Mouse (Mus musculus): Measurements from ENCODE around the gene Ctns.

Ctns gene

GRCm38 (mm10) chr11:73194444-73194843, 4.4 kb downstream of the Ctns start:
- DNase-seq (ENCODE audit: low spot score): no peak

DNA sequence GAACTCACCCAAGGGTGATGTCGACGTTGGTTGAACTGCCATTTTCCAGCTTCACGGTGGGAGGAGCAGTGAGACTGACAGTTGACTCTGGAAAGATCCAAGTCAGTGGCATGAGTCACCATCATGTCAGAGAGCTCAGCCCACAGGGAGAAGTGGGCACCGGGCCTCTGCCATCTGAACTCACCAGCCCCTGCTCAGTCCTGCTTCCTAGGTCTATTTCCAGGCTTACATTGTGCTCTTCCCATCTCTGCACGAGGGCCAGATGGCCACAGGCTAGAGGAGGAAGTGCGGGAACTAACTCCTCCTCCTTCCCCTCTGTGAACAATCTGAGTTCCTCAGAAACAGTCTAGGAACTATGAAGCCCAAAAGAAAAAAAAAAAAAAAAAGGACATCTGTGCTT, 5.8 kb downstream of the Ctns start:
- no peak for DNase-seq (ENCODE audit: low spot score)

DNA sequence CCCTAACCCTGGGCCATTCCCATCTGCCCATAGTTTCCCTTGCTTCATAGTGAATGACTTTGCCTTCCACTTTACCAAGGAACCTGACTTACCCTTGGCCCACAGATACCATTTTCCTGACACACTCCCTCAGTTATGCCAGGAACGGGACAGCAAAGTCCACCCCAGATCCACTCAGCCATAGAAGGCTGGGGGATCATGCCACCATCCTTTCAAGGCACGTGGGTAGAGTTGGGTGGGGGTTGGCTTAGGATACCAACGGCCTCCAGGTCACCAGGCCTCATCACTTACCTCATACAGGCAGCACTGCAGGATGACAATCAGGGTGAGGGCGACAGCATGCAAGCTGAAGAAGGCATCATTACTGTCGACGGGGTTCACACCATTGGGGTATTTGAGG, 11.6 kb downstream of the Ctns start:
- no peak for DNase-seq (ENCODE audit: low spot score)

DNA sequence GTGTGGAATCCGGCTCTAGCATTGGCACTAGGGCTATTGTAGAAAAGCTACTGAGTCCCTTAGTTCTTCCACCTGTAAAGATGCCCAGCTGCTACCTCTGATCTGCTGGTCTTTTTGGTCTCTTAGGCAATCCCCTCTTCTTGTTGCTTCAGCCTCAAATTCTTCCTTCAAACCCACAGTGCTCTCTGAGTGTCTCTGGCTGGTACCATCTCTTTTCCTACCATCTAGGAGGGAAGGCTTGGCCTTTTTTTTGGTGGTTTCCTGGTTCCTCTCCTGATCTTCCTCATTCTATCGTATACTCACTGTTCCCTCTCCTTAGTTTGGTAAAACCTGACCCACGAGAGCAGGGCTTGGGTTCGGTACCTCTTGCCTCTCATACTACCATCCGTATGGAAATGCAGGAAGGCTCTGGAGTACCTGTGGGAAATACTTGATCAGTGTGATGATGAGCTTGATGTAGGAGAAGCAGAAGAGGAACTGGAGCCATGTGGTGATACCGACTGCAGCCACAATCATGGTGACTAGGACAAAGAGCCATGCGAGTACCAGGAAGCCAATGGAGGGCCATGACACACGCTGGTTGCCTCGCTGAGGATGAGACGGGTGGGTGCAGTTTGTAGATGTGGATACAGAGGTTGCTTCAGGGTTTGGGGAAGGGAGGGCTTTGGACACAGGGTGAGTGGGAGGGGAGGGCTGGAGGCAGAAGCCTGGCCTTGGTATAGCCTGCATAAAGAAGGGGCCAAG, 12.8 kb downstream of the Ctns start:
- DNase-seq (ENCODE audit: low spot score): no peak

GRCm38 (mm10) chr11:73177895-73178294, 20.9 kb downstream of the Ctns start:
- DNase-seq (ENCODE audit: low spot score): no peak

DNA sequence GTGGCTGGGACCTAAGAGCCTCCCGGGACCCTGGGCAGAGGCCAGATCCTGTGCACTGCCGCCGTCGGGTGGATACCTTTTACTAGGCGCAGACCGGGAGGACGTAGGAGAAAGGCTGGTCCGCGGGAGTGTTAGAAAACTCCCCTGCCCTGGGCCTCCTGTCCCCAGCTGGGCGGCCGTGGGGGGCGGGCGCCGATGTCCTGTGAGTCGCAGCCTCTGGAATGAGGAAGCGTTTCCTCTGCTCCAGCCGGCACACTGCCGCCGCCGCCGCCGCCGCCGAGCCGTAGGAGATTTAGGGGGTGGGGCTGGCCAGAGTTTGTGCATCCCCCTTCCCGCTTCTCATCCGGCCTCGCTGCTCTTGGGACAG, 21.4 kb downstream of the Ctns start:
- DNase-seq (ENCODE audit: low spot score): no peak

DNA sequence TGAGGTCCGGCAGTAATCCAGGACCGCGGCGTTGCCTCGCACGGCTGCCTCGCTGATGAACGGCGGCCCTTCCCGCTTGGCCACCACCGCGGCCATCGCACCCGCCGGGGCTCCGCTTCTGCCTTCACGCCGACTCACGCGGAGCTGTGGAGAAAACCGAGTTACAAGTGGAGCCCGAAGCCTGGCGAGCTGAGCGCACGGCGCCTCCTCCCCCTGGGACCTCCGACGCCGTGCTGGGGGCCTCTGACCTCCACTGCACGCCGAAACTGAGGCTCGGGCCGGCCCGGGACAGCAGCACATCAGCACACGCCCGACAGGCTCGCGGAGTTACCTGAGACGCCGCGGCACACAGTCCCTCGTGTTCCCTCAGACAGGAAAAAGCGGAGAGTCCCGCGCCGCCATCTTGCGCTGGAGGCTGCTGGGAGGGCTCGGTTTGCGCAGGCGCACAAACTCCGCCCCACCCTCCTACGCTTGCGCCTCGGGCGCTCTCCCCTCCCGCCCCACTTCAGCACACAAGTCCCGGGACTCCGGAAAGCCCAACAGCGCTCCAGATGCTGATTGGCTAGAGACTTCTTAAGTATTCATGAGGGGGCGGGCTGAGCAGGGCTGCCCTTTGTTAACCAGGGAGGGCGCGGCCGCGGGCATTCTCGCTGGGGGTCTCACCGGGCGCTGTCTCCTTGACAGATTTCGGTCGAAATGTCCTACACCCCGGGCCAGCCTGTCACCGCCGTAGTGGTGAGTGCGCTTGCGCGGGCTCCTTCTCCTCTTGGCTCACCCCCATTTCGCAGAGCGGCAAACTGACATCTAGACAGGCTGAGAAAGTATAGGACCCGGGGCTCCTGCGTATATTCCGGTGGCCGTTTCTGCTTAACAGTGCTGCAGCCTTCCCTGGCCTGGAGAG, 22.0 kb downstream of the Ctns start, which contains the start of the genes Emc6 and Tax1bp3:
Gene Emc6, minus strand, starts transcription at position 430 of the 901 bp plus-strand sequence.
Gene Tax1bp3, plus strand, starts transcription at position 476 of the 901 bp plus-strand sequence.
- DNase-seq (ENCODE audit: low spot score): peak; percentile 82

- DNase-seq (ENCODE audit: low spot score): no peak
Observed at GRCm38 (mm10) chr11:73176186-73176585, 22.7 kb downstream of the Ctns start.

GRCm38 (mm10) chr11:73175612-73176011, 23.2 kb downstream of the Ctns start:
- DNase-seq (ENCODE audit: low spot score): no peak

DNA sequence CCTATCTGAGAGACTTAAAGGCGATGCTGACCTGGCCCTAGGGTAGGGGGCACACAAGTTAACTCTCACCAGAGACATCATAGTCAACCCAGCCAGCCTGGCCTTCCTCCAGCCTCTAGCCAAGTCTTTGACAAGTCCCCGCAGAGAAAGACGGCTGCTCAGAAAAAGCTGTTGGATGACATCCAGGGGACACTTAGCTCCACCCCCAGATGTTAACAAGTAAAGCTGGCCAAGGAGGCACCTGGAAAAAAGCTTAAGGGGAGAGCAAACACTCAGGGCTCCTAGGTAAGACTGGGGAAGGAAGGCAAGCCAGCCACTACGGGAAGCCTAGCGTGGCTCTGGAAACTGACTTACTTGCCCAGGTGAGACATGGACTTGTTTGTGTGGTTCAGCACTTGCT, 26.7 kb downstream of the Ctns start:
- DNase-seq (ENCODE audit: low spot score): no peak

- peak; percentile 38 for DNase-seq (ENCODE audit: low spot score)
Observed at GRCm38 (mm10) chr11:73169231-73169630, 29.6 kb downstream of the Ctns start.

DNA sequence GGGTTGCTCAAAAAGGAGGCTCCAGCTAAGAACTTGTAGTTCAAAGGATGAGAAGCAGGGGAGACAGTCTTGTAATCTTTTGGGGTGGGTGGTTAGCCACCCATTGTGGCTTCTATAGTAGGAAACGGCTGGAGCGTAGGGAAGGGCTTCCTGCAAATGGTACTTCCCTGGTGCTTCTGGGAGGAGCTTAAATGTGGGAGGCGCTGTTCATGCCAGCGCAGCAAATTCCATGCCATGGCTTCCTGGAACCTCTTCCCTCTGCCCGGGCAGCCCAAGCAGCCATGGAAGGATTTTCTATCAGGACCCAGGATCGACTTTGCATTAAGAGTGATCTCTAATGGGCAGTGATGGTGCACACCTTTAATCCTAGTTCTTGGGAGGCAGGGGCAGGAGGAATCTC, 30.3 kb downstream of the Ctns start:
- DNase-seq (ENCODE audit: low spot score): no peak

DNA sequence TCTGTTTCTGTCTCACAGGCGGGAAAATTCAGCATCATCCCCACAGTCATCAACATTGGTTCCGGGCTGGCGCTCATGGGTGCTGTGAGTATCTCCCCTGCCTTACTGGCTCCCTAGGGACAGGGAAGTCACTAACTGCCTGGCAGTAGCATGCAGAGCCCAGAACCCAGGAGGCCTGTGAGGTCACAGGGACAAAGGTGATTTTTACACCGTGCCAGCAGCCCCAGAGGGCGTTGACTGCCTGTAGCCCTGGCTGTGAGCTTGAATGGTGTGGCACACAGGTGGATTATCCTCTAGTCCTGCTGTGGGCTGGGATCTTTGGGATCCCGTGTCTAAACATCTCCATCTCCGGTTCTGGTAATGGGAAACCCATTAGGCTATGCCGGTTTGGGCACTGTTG, 30.8 kb downstream of the Ctns start:
- DNase-seq (ENCODE audit: low spot score): no peak

GRCm38 (mm10) chr11:73162284-73162683, 36.6 kb downstream of the Ctns start:
- DNase-seq (ENCODE audit: low spot score): no peak

DNA sequence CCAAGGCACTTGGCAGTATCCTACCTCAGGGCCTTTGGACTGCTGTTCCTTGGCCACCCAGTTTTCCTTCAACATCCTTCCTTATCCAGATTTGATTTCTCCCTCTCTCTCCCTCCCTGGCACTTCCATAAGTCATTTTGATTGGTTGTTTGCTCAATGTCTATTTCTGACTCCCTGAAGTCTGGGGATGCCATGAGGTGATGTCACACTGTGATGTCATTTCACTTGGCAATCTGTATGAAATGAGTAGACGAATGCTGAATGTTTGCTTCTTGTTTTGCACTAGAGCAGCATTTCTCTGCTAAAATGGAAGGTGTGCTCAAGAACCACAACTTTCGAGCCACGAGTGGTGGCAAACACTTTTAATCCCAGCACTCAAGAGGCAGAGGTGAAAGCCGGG, 37.2 kb downstream of the Ctns start:
- no peak for DNase-seq (ENCODE audit: low spot score)

GRCm38 (mm10) chr11:73160811-73161200, 38.0 kb downstream of the Ctns start:
- no peak for DNase-seq (ENCODE audit: low spot score)

- no peak for DNase-seq (ENCODE audit: low spot score)
Observed at GRCm38 (mm10) chr11:73159957-73160810, 38.7 kb downstream of the Ctns start, which contains the start of gene P2rx5. P2rx5 (plus strand) TSS chr11:73160421.

- no peak for DNase-seq (ENCODE audit: low spot score)
Observed at GRCm38 (mm10) chr11:73155071-73155470, 43.8 kb downstream of the Ctns start.

DNA sequence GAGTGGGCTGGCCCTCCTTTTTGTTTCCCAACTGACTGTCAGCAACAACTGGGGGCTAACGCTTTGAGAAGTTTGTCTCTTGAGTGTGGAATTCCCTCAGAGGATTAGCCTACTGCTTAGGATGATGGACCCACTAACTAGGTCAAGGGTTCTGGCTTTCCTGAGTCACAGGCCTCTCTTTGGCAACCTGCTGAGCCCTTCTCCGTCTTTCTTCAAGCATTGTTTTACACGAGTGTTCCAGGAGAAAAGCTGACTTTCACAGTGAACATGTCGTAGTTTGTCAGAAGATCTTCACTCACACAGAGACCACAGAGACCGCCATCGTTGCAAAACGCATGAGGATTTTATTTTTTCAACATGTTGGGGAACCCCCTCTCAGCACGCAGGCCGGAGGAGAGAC, 50.6 kb downstream of the Ctns start:
- no peak for DNase-seq (ENCODE audit: low spot score)

- no peak for DNase-seq (ENCODE audit: low spot score)
Observed at GRCm38 (mm10) chr11:73146975-73147365, 51.9 kb downstream of the Ctns start.

- DNase-seq (ENCODE audit: low spot score): no peak
Observed at GRCm38 (mm10) chr11:73146026-73146974, 52.5 kb downstream of the Ctns start.
